Mouse (Mus musculus): Measurements from ENCODE around the gene Hira. TPM values are rescaled to one million over a fixed set of nuclear protein-coding genes. Genes with fewer than 3 reads are reported as not detected.

Hira gene
- polyA plus RNA-seq, 1 experiment = 43.8 TPM

- no peaks in the 10 kb centered on the region for H3K79me2 ChIP-seq (ENCODE audit: control insufficient read depth, insufficient read depth)
- TF ChIP-seq CTCF (IDR thresholded peaks at IDR 0.05; ENCODE audit: control insufficient read depth, insufficient read depth, insufficient read length) = no peak
- no peak for TF ChIP-seq MYOG (IDR thresholded peaks at IDR 0.05; ENCODE audit: control insufficient read depth, extremely low read depth, insufficient read length)
- no peak for TF ChIP-seq USF1 (IDR thresholded peaks at IDR 0.05; ENCODE audit: low read depth)
- TF ChIP-seq MYOD1 (IDR thresholded peaks at IDR 0.05; ENCODE audit: control insufficient read depth, insufficient read length, low read depth) = no peak
- no peak for TF ChIP-seq MAX (IDR thresholded peaks at IDR 0.05)
- no peak for TF ChIP-seq FOSL1 (IDR thresholded peaks at IDR 0.05; ENCODE audit: insufficient read depth, low read length, poor library complexity, severe bottlenecking)
- no peak for TF ChIP-seq CEBPB (IDR thresholded peaks at IDR 0.05; ENCODE audit: low read depth)
- peaks cover 69% of the 10 kb centered on the region for H3K36me3 ChIP-seq (ENCODE audit: control insufficient read depth, insufficient read depth)
These were observed 61.7 kb downstream of the Hira start for GRCm38 (mm10) chr16:18938321-18939082.

GRCm38 (mm10) chr16:18943906-18944305 is 67.1 kb downstream of the Hira start:
- peaks cover 74% of the 10 kb centered on the region for H3K36me3 ChIP-seq (ENCODE audit: control insufficient read depth, insufficient read depth)
- no peak overlapping the region for H3ac ChIP-seq (ENCODE audit: control insufficient read depth, insufficient read length, low read depth)
- TF ChIP-seq CTCF (IDR thresholded peaks at IDR 0.05; ENCODE audit: control insufficient read depth, insufficient read depth, insufficient read length) (no peak), USF1 (IDR thresholded peaks at IDR 0.05; ENCODE audit: low read depth) (no peak), MYOD1 (IDR thresholded peaks at IDR 0.05; ENCODE audit: control insufficient read depth, insufficient read length, low read depth) (no peak), FOSL1 (IDR thresholded peaks at IDR 0.05; ENCODE audit: insufficient read depth, low read length, poor library complexity, severe bottlenecking) (no peak)
- H3K27me3 ChIP-seq (ENCODE audit: control insufficient read depth, insufficient read depth, insufficient read length) = no peaks in the 10 kb centered on the region
- H3K4me3 ChIP-seq (ENCODE audit: insufficient read depth, poor library complexity, severe bottlenecking) = no peak overlapping the region
- H3K79me2 ChIP-seq (ENCODE audit: control insufficient read depth, insufficient read depth) = no peaks in the 10 kb centered on the region
- no peaks in the 10 kb centered on the region for H3K79me3 ChIP-seq (ENCODE audit: low read depth)

More at GRCm38 (mm10) chr16:18938321-18939082, 61.7 kb downstream of the Hira start:
- Histone ChIP-seq H3K79me3 (ENCODE audit: low read depth) (no peaks in the 10 kb centered on the region), H3ac (ENCODE audit: control insufficient read depth, insufficient read length, low read depth) (no peak overlapping the region), H3K4me3 (ENCODE audit: insufficient read depth, poor library complexity, severe bottlenecking) (no peak overlapping the region), H3K27me3 (ENCODE audit: control insufficient read depth, insufficient read depth, insufficient read length) (no peaks in the 10 kb centered on the region)

- no peaks in the 10 kb centered on the region for H3K27me3 ChIP-seq (ENCODE audit: control insufficient read depth, insufficient read depth, insufficient read length)
- no peak overlapping the region for H3K4me3 ChIP-seq (ENCODE audit: insufficient read depth, poor library complexity, severe bottlenecking)
- peaks cover 75% of the 10 kb centered on the region for H3K36me3 ChIP-seq (ENCODE audit: control insufficient read depth, insufficient read depth)
- H3K79me3 ChIP-seq (ENCODE audit: low read depth) = no peaks in the 10 kb centered on the region
- H3ac ChIP-seq (ENCODE audit: control insufficient read depth, insufficient read length, low read depth) = no peak overlapping the region
- no peaks in the 10 kb centered on the region for H3K79me2 ChIP-seq (ENCODE audit: control insufficient read depth, insufficient read depth)
- TF ChIP-seq MAX (IDR thresholded peaks at IDR 0.05) (no peak), MYOG (IDR thresholded peaks at IDR 0.05; ENCODE audit: control insufficient read depth, extremely low read depth, insufficient read length) (no peak), CTCF (IDR thresholded peaks at IDR 0.05; ENCODE audit: control insufficient read depth, insufficient read depth, insufficient read length) (no peak), CEBPB (IDR thresholded peaks at IDR 0.05; ENCODE audit: low read depth) (no peak), USF1 (IDR thresholded peaks at IDR 0.05; ENCODE audit: low read depth) (no peak), FOSL1 (IDR thresholded peaks at IDR 0.05; ENCODE audit: insufficient read depth, low read length, poor library complexity, severe bottlenecking) (no peak), MYOD1 (IDR thresholded peaks at IDR 0.05; ENCODE audit: control insufficient read depth, insufficient read length, low read depth) (no peak)
These were observed 72.1 kb downstream of the Hira start for GRCm38 (mm10) chr16:18948941-18949340.

DNA sequence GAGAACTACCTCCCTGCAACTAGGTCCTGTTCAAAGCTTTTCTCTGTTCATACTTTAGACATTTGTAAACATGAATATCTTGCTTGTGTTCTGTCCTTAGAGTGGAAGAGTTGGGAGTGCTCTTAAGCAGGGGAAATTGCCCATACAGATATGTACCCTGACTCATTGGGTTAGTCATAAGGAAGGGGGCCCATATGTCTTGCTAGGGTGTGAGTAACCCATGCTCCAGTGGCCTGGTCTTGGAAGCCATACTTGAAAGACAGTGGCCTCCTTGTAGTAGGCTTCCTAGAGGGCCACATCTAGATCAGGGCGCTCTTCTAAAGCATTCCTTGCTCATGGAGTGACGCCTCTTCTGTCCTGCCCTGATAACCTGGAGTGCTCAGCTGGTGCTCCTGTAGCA is 73.5 kb downstream of the Hira start:
- no peak overlapping the region for H3ac ChIP-seq (ENCODE audit: control insufficient read depth, insufficient read length, low read depth)
- no peaks in the 10 kb centered on the region for H3K79me2 ChIP-seq (ENCODE audit: control insufficient read depth, insufficient read depth)

GRCm38 (mm10) chr16:18952813-18953212 is 76.0 kb downstream of the Hira start:
- H3K4me3 ChIP-seq (ENCODE audit: insufficient read depth, poor library complexity, severe bottlenecking) = no peak overlapping the region
- H3K36me3 ChIP-seq (ENCODE audit: control insufficient read depth, insufficient read depth) = peaks cover 80% of the 10 kb centered on the region
- H3K79me2 ChIP-seq (ENCODE audit: control insufficient read depth, insufficient read depth) = no peaks in the 10 kb centered on the region
- H3ac ChIP-seq (ENCODE audit: control insufficient read depth, insufficient read length, low read depth) = no peak overlapping the region
- H3K27me3 ChIP-seq (ENCODE audit: control insufficient read depth, insufficient read depth, insufficient read length) = no peaks in the 10 kb centered on the region
- no peak for TF ChIP-seq CTCF (IDR thresholded peaks at IDR 0.05; ENCODE audit: control insufficient read depth, insufficient read depth, insufficient read length)
- TF ChIP-seq MYOD1 (IDR thresholded peaks at IDR 0.05; ENCODE audit: control insufficient read depth, insufficient read length, low read depth) = no peak
- TF ChIP-seq CEBPB (IDR thresholded peaks at IDR 0.05; ENCODE audit: low read depth) = no peak
- no peak for TF ChIP-seq FOSL1 (IDR thresholded peaks at IDR 0.05; ENCODE audit: insufficient read depth, low read length, poor library complexity, severe bottlenecking)
- TF ChIP-seq MYOG (IDR thresholded peaks at IDR 0.05; ENCODE audit: control insufficient read depth, extremely low read depth, insufficient read length) = no peak
- TF ChIP-seq USF1 (IDR thresholded peaks at IDR 0.05; ENCODE audit: low read depth) = no peak
- no peak for TF ChIP-seq MAX (IDR thresholded peaks at IDR 0.05)
- H3K79me3 ChIP-seq (ENCODE audit: low read depth) = no peaks in the 10 kb centered on the region

More for the DNA sequence above, 73.5 kb downstream of the Hira start:
- TF ChIP-seq FOSL1 (IDR thresholded peaks at IDR 0.05; ENCODE audit: insufficient read depth, low read length, poor library complexity, severe bottlenecking) = no peak
- H3K4me3 ChIP-seq (ENCODE audit: insufficient read depth, poor library complexity, severe bottlenecking) = no peak overlapping the region
- H3K36me3 ChIP-seq (ENCODE audit: control insufficient read depth, insufficient read depth) = peaks cover 83% of the 10 kb centered on the region
- H3K27me3 ChIP-seq (ENCODE audit: control insufficient read depth, insufficient read depth, insufficient read length) = no peaks in the 10 kb centered on the region
- no peaks in the 10 kb centered on the region for H3K79me3 ChIP-seq (ENCODE audit: low read depth)

DNA sequence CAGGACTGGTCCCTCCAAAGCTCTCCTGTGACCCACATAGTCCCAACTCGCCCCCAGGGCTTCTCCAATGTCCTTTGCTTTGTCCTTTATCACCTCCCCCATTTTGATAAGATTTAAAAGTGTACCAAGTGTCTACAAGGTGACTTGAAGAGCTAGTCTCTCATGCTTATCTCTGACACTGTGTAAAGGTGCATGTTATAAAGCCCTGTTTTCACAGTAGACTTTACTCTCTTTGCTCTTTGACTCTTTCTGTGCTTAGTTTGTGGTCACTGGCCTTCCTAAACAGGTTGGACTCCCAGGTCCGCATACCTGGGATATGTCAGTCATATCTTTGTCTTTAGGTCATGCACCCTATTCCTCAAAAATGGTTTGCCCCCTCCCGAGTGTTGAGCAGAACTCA is 78.2 kb downstream of the Hira start:
- TF ChIP-seq MAX (IDR thresholded peaks at IDR 0.05) (no peak), CTCF (IDR thresholded peaks at IDR 0.05; ENCODE audit: control insufficient read depth, insufficient read depth, insufficient read length) (no peak), MYOD1 (IDR thresholded peaks at IDR 0.05; ENCODE audit: control insufficient read depth, insufficient read length, low read depth) (no peak), FOSL1 (IDR thresholded peaks at IDR 0.05; ENCODE audit: insufficient read depth, low read length, poor library complexity, severe bottlenecking) (no peak), USF1 (IDR thresholded peaks at IDR 0.05; ENCODE audit: low read depth) (no peak), CEBPB (IDR thresholded peaks at IDR 0.05; ENCODE audit: low read depth) (no peak), MYOG (IDR thresholded peaks at IDR 0.05; ENCODE audit: control insufficient read depth, extremely low read depth, insufficient read length) (no peak)
- Histone ChIP-seq H3ac (ENCODE audit: control insufficient read depth, insufficient read length, low read depth) (no peak overlapping the region), H3K4me3 (ENCODE audit: insufficient read depth, poor library complexity, severe bottlenecking) (no peak overlapping the region), H3K79me3 (ENCODE audit: low read depth) (no peaks in the 10 kb centered on the region), H3K27me3 (ENCODE audit: control insufficient read depth, insufficient read depth, insufficient read length) (no peaks in the 10 kb centered on the region), H3K36me3 (ENCODE audit: control insufficient read depth, insufficient read depth) (peaks cover 64% of the 10 kb centered on the region), H3K79me2 (ENCODE audit: control insufficient read depth, insufficient read depth) (no peaks in the 10 kb centered on the region)
